Mouse (Mus musculus) liver, embryonic 14.5 days (tissue): Measurements from ENCODE around the gene Gm6034. TPM values are rescaled to one million over a fixed set of nuclear protein-coding genes. Genes with fewer than 3 reads are reported as not detected.
A peak's percentile ranks its signal among the peaks of the same experiment; 100 is the strongest.

Experiments used
- ATAC-seq: fragments of 200-750 bp; cut with Nextera tagmentation; 2 replicates; pipeline ENCODE4 v1.8.0; 2017; ENCODE audit warnings: moderate number of reproducible peaks, mild to moderate bottlenecking, moderate library complexity; ENCODE audit not compliant: insufficient read depth
- DNase-seq, 3 experiments: peaks; one replicate each; pipeline ENCODE4 v3.0.0-alpha.2; 2012 to 2013; ENCODE audit warnings: low read depth in 3 of 3, low spot score in 3 of 3
- H3K27ac ChIP-seq: fragments of 300-500 bp; sonication (generic); 2 replicates; pipeline ENCODE4 v1.5.1; 2014; ENCODE audit warnings: moderate library complexity, mild to moderate bottlenecking, control low read depth, inconsistent platforms
- H3K27me3 ChIP-seq: fragments of 300-500 bp; sonication (generic); 2 replicates; pipeline ENCODE4 v1.6.1; 2014; ENCODE audit warnings: mild to moderate bottlenecking, low read length, moderate library complexity; ENCODE audit not compliant: control insufficient read depth, insufficient read depth
- H3K36me3 ChIP-seq: fragments of 300-500 bp; sonication (generic); replicated peaks from 2 replicates; pipeline ENCODE4 v1.6.1; 2014; ENCODE audit warnings: low read depth; ENCODE audit not compliant: control insufficient read depth, insufficient read depth
- H3K4me1 ChIP-seq, 2 experiments: fragments of 200-500 bp in 1 of 2; fragments of 300-500 bp in 1 of 2; sonication (generic) in 1 of 2; replicated peaks; 2 replicates each; pipeline ENCODE4 v1.6.1; 2012 to 2014; ENCODE audit warnings: antibody characterized with exemption in 1 of 2, inconsistent platforms in 1 of 2, low read length in 1 of 2; ENCODE audit not compliant: control insufficient read depth in 2 of 2, insufficient read depth in 2 of 2
- H3K4me2 ChIP-seq: fragments of 300-500 bp; sonication (generic); 2 replicates; pipeline ENCODE4 v1.6.1; 2014; ENCODE audit warnings: low read depth, mild to moderate bottlenecking, control low read depth, moderate library complexity
- H3K4me3 ChIP-seq, 2 experiments: fragments of 200-500 bp in 1 of 2; fragments of 300-500 bp in 1 of 2; sonication (generic) in 1 of 2; 2 replicates each; pipeline ENCODE4 v1.5.1; 2012 to 2014; ENCODE audit warnings: low read depth in 2 of 2, low read length in 2 of 2, mild to moderate bottlenecking in 2 of 2, control low read depth in 1 of 2, inconsistent platforms in 1 of 2, moderate library complexity in 1 of 2; ENCODE audit not compliant: insufficient read depth in 1 of 2
- H3K9ac ChIP-seq: fragments of 300-500 bp; sonication (generic); replicated peaks from 2 replicates; pipeline ENCODE4 v1.6.1; 2014; ENCODE audit warnings: mild to moderate bottlenecking, control low read depth, moderate library complexity
- H3K9me3 ChIP-seq: fragments of 300-500 bp; sonication (generic); 2 replicates; pipeline ENCODE4 v1.6.1; 2016; ENCODE audit warnings: low read length, mixed read lengths; ENCODE audit not compliant: control insufficient read depth
- CTCF ChIP-seq: IDR thresholded peaks from 2 replicates; pipeline ENCODE4 v1.5.1; 2016; ENCODE audit warnings: antibody characterized with exemption, low read depth, control low read depth
- EP300 ChIP-seq: IDR thresholded peaks from 2 replicates; pipeline ENCODE4 v1.6.1; 2016; ENCODE audit warnings: antibody characterized with exemption, low read depth
- WGBS: fragments of 180-500 bp; shearing (Covaris S2); extraction: QIAGEN DNeasy Blood & Tissue Kit; methylation state at CpG from one replicate; pipeline ENCODE4 v1.1.7; 2014; ENCODE audit not compliant: insufficient replicate concordance; 5-methylcytosine and 5-hydroxymethylcytosine counted together
- polyA plus RNA-seq, 2 experiments: library from polyadenylated mRNA; depleted of rRNA in 1 of 2; stranded (reverse) in 1 of 2; unstranded in 1 of 2; fragments of >200 nt; fragmentation: Nextera tagmentation in 1 of 2; extraction: Ambion mirVana in 1 of 2; gene quantifications; 2 replicates each; pipeline versions ENCODE4 v1.2.1 to v1.2.3; 2012 to 2014

Gene Gm6034
- polyA plus RNA-seq, 2 experiments = not detected

- Histone ChIP-seq H3K27ac (no peak overlapping the region), H3K9ac (no peak overlapping the region), H3K4me3 (no peak overlapping the region), H3K4me2 (no peak overlapping the region), H3K9me3 (no peaks in the 10 kb centered on the region), H3K4me1 (peaks cover 16 to 22% of the 10 kb centered on the region in 2 experiments), H3K27me3 (no peaks in the 10 kb centered on the region), H3K36me3 (peaks cover 28% of the 10 kb centered on the region)
- ATAC-seq (no peak), DNase-seq (no peak)
- TF ChIP-seq CTCF = no peak
- no peak for TF ChIP-seq EP300
- 70% methylated on average over 5 of the region's 5 CpGs for WGBS
These were observed 25.7 kb upstream of the Gm6034 start for GRCm38 (mm10) chr17:36017046-36017445.

DNA sequence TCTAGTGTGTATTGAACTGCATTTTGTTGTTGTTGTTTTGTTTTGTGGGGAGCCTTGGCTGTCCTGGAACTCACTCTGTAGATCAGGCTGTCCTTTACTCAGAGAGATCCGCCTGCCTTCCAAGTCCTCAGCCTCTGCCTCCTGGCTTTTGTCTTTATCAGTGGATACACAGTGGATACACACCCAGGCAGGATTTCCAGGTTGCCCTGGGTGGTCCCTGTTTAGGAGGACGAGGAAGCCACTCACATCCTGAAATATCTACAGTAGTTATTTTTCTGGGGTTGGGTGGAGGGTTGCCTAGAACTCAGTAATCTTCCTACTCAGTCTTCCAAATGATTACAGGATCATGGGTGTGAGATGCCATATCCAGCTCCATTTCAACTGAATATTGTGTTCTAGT, 23.8 kb upstream of the Gm6034 start:
- Histone ChIP-seq H3K4me3 (peak overlapping the region; percentile 58 to 84), H3K4me2 (peak overlapping the region; percentile 59), H3K9ac (peak overlapping the region; percentile 79), H3K4me1 (peaks cover 26 to 40% of the 10 kb centered on the region in 2 experiments), H3K27ac (peak overlapping the region; percentile 70), H3K27me3 (no peaks in the 10 kb centered on the region), H3K9me3 (no peaks in the 10 kb centered on the region), H3K36me3 (peaks cover 28% of the 10 kb centered on the region)
- WGBS = 19% methylated on average over 2 of the region's 2 CpGs
- ATAC-seq (no peak), DNase-seq (no peak)
- TF ChIP-seq CTCF (no peak), EP300 (no peak)

DNA sequence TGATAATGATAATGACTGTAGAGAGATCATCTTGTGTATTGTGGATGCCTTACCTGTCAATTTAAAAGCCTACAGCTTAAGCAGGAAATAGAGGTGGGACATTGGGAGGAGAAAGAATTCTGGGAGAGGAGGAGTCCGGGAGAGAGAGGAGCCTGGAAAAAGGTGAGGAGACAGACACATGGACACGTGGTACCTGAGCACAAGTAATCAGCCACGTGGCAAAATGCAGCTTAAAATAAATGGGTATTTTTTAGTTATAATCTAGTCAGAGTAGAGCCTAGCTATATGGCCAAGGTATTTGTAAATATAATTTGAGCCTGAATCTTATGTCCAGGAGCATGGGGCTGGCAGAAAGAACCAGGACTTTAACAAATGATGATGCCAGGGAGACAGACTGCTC, 23.2 kb upstream of the Gm6034 start:
- DNase-seq (no peak), ATAC-seq (no peak)
- no peak for TF ChIP-seq CTCF
- no peak for TF ChIP-seq EP300
- Histone ChIP-seq H3K4me2 (peak overlapping the region; percentile 59), H3K9ac (peak overlapping the region; percentile 79), H3K36me3 (peaks cover 24% of the 10 kb centered on the region), H3K9me3 (no peaks in the 10 kb centered on the region), H3K27ac (peak overlapping the region; percentile 70), H3K4me1 (peaks cover 29 to 42% of the 10 kb centered on the region in 2 experiments), H3K4me3 (peak overlapping the region; percentile 58 to 84), H3K27me3 (no peaks in the 10 kb centered on the region)
- WGBS = 57% methylated on average over 3 of the region's 3 CpGs

DNA sequence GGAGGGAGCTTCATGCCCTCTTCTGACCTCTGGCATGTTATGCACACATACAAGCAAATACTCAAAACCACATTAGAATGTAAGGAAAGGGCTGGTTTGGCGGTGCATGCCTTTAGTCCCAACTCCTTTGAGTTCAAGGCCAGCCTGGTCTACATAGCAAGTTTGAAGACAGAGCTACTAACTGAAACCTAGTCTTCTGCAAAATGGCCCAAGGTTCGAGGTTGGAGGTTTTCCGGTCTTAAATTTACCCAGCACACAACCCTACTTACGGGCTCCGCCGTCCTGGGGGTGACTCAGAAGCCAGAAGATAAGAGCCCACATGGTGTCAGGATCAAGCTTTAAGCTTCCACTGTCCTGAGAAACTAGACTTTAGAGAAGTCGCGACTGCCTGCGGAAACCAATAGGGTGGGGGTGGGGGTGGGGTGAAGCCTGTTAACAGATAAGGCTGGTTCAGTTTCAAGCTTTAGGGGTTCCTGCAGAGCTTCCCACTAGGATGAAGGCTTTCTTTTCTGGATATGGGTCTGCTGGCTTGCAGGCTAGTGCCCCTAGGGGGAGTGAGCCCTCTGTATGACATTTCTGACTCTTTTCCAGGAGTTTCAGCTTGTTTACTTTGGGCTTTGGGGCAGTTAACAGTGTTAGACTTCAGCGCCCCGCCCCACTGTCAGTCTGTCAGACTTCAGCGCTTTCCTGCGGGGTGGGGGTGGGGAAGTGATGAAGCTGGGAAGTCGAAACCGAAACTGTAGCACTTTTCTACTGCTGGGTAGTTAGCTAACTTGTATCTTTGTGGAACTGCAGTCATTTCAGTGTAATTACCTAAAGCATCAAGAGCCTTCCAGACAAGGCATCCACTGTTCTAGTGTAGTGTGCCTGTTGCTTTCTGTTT, 22.3 kb upstream of the Gm6034 start, which contains the start of gene H2-T24:
Gene H2-T24, minus strand, starts transcription at position 370 of the 883 bp plus-strand sequence.
- TF ChIP-seq EP300 = peak; percentile 55
- TF ChIP-seq CTCF = peak; percentile 30
- ATAC-seq (peak; percentile 86), DNase-seq (peak; percentile 78 to 79 (median 78))
- Histone ChIP-seq H3K9me3 (no peaks in the 10 kb centered on the region), H3K4me1 (peaks cover 29 to 42% of the 10 kb centered on the region in 2 experiments), H3K4me3 (peak within 1 kb of the TSS; percentile 58 to 84), H3K27ac (peak within 1 kb of the TSS; percentile 70), H3K9ac (peak within 1 kb of the TSS; percentile 79), H3K36me3 (peaks cover 15% of the 10 kb centered on the region), H3K27me3 (no peaks in the 10 kb centered on the region), H3K4me2 (peak within 1 kb of the TSS; percentile 59)
- 7% methylated on average over 15 of the region's 15 CpGs for WGBS

GRCm38 (mm10) chr17:36021309-36021708, 21.5 kb upstream of the Gm6034 start:
- Histone ChIP-seq H3K4me1 (peaks cover 29 to 42% of the 10 kb centered on the region in 2 experiments), H3K4me2 (peak overlapping the region; percentile 59), H3K27me3 (no peaks in the 10 kb centered on the region), H3K9me3 (no peaks in the 10 kb centered on the region), H3K9ac (peak overlapping the region; percentile 79; the same call in 1 of the 2 replicates), H3K36me3 (peaks cover 7% of the 10 kb centered on the region; the same call in 1 of the 2 replicates), H3K27ac (peak overlapping the region; percentile 70), H3K4me3 (peak overlapping the region; percentile 7 to 58; a peak in 2 of 4 replicates)
- ATAC-seq (no peak), DNase-seq (no peak)
- no peak for TF ChIP-seq EP300
- TF ChIP-seq CTCF = no peak
- 90% methylated on average over 1 of the region's 1 CpGs for WGBS
